Mouse (Mus musculus) heart, adult 2 months (tissue): Measurements from ENCODE around the gene Gper1. TPM values are rescaled to one million over a fixed set of nuclear protein-coding genes. Genes with fewer than 3 reads are reported as not detected.
A peak's percentile ranks its signal among the peaks of the same experiment; 100 is the strongest.

ENCODE experiments used
- DNase-seq, 2 experiments: peaks; one replicate each; pipeline ENCODE4 v3.0.0; 2021
- H3K27ac ChIP-seq: fragments of 200-600 bp; 2 replicates; pipeline ENCODE4 v1.8.1; 2022
- H3K27me3 ChIP-seq: fragments of 200-500 bp; 2 replicates; pipeline ENCODE4 v1.6.1; 2012; ENCODE audit warnings: mild to moderate bottlenecking, low read length, inconsistent platforms, mixed read lengths; ENCODE audit not compliant: control insufficient read depth, insufficient read depth
- H3K36me3 ChIP-seq: fragments of 200-500 bp; 2 replicates; pipeline ENCODE4 v1.6.1; 2012; ENCODE audit warnings: low read length, inconsistent platforms; ENCODE audit not compliant: control insufficient read depth, insufficient read depth
- H3K4me1 ChIP-seq: fragments of 200-500 bp; 2 replicates; pipeline ENCODE4 v1.6.1; 2011; ENCODE audit warnings: low read length; ENCODE audit not compliant: control insufficient read depth, insufficient read depth
- H3K4me3 ChIP-seq: fragments of 200-600 bp; 2 replicates; pipeline ENCODE4 v1.8.1; 2022
- H3K79me2 ChIP-seq: fragments of 200-500 bp; replicated peaks from 2 replicates; pipeline ENCODE4 v1.6.1; 2012; ENCODE audit warnings: mild to moderate bottlenecking, inconsistent platforms, low read length, moderate library complexity, mixed read lengths; ENCODE audit not compliant: control insufficient read depth, insufficient read depth
- H3K9ac ChIP-seq: fragments of 200-500 bp; 2 replicates; pipeline ENCODE4 v1.6.1; 2012; ENCODE audit warnings: low read depth, mild to moderate bottlenecking, control low read depth, inconsistent platforms, low read length, mixed read lengths
- CTCF ChIP-seq: fragments of 200-600 bp; IDR thresholded peaks from 2 replicates; pipeline ENCODE4 v1.8.1; 2022; ENCODE audit warnings: antibody characterized with exemption, mild to moderate bottlenecking, moderate library complexity
- EP300 ChIP-seq: fragments of 200-500 bp; IDR thresholded peaks from 2 replicates; pipeline ENCODE4 v1.6.1; 2011; ENCODE audit warnings: low read depth, low read length, control low read depth; ENCODE audit not compliant: insufficient read depth
- POLR2A ChIP-seq: fragments of 200-500 bp; IDR thresholded peaks from 2 replicates; pipeline ENCODE4 v1.6.1; 2011; ENCODE audit warnings: mild to moderate bottlenecking, low read depth, low read length, control low read depth; ENCODE audit not compliant: insufficient read depth
- WGBS: fragments of 180-500 bp; shearing (Covaris S2); methylation state at CpG from one replicate; pipeline ENCODE4 v1.1.7; 2018; 5-methylcytosine and 5-hydroxymethylcytosine counted together
- intact Hi-C: fragments of 180-260 bp; cut with DNase I; formaldehyde crosslinking; loops from one replicate; pipeline ENCODE4 v1.15.1; 2025
- long read RNA-seq: library from polyadenylated mRNA; stranded (forward); transcript quantifications from one replicate; pipeline ENCODE4 v2.0.0, GENCODE M21; 2021
- polyA plus RNA-seq: library from polyadenylated mRNA; depleted of rRNA; stranded (reverse); fragments of >200 nt; gene quantifications from 2 replicates; pipeline ENCODE4 v1.2.3, GENCODE M21; 2012; rRNA removed
- total RNA-seq, 2 experiments: library from RNA; stranded (reverse); gene quantifications; 2 replicates each; pipeline ENCODE4 v1.2.3; 2021

The Gper1 gene
- 1 to 10 TPM; 1.4 to 1.5 TPM for total RNA-seq
- polyA plus RNA-seq: 2.0 and 4.9 TPM in 2 replicates
- long read RNA-seq, partial matches to known transcripts: 0 of 4 reads
- long read RNA-seq, other reads (novel, unspliced or antisense): 0 of 4 reads

- TF ChIP-seq CTCF: no peak
- peak within 1 kb of the TSS; percentile 41 for H3K27ac ChIP-seq
Measured at GRCm38 (mm10) chr5:139423026-139423865, at the start of gene Gper1. Gper1 (plus strand) TSS chr5:139423151.

GRCm38 (mm10) chr5:139373889-139374444, 49.0 kb upstream of the Gper1 start:
- DNase-seq: no peak
- H3K27me3 ChIP-seq: no peaks in the 10 kb centered on the region
- H3K4me3 ChIP-seq: no peak overlapping the region
- peaks cover 26% of the 10 kb centered on the region for H3K4me1 ChIP-seq
- no peaks in the 10 kb centered on the region for H3K36me3 ChIP-seq
- TF ChIP-seq CTCF (no peak), POLR2A (no peak), EP300 (no peak)
- WGBS: 77% methylated on average over 6 of the region's 6 CpGs
- no peak overlapping the region for H3K27ac ChIP-seq
- H3K79me2 ChIP-seq: no peaks in the 10 kb centered on the region
- H3K9ac ChIP-seq: no peak overlapping the region
- intact Hi-C loops: no loop called here

More at GRCm38 (mm10) chr5:139423026-139423865, at the start of gene Gper1:
- DNase-seq: no peak
- H3K9ac ChIP-seq: peak within 1 kb of the TSS; percentile 28
- peaks cover 3% of the 10 kb centered on the region for H3K4me1 ChIP-seq
- peak within 1 kb of the TSS; percentile 18 for H3K4me3 ChIP-seq
- no peaks in the 10 kb centered on the region for H3K79me2 ChIP-seq
- 50% methylated on average over 21 of the region's 21 CpGs for WGBS
- no peaks in the 10 kb centered on the region for H3K36me3 ChIP-seq
- intact Hi-C loops: no loop called here
- no peaks in the 10 kb centered on the region for H3K27me3 ChIP-seq

GRCm38 (mm10) chr5:139374841-139375240, 48.1 kb upstream of the Gper1 start:
- 90% methylated on average over 2 of the region's 2 CpGs for WGBS
- TF ChIP-seq POLR2A (no peak), CTCF (no peak), EP300 (no peak)
- Histone ChIP-seq H3K4me3 (no peak overlapping the region), H3K27ac (no peak overlapping the region), H3K79me2 (no peaks in the 10 kb centered on the region), H3K4me1 (peaks cover 33% of the 10 kb centered on the region), H3K27me3 (no peaks in the 10 kb centered on the region), H3K36me3 (no peaks in the 10 kb centered on the region), H3K9ac (no peak overlapping the region)
- intact Hi-C loops: no loop called here
- no peak for DNase-seq

- peak within 1 kb of the TSS; percentile 27 for H3K4me3 ChIP-seq
- H3K4me1 ChIP-seq: peaks cover 36% of the 10 kb centered on the region
- WGBS: 7% methylated on average over 18 of the region's 18 CpGs
- intact Hi-C loops: no loop called here
- no peaks in the 10 kb centered on the region for H3K79me2 ChIP-seq
- DNase-seq: peak; percentile 81 to 85
- TF ChIP-seq EP300 (peak; percentile 87; the same call in 1 of the 2 replicates), CTCF (no peak), POLR2A (peak; percentile 67)
- H3K36me3 ChIP-seq: no peaks in the 10 kb centered on the region; the same call in 1 of the 2 replicates
- H3K27me3 ChIP-seq: no peaks in the 10 kb centered on the region
- H3K27ac ChIP-seq: peak within 1 kb of the TSS; percentile 98
- peak within 1 kb of the TSS; percentile 47 for H3K9ac ChIP-seq
Measured at GRCm38 (mm10) chr5:139377468-139378270, 45.3 kb upstream of the Gper1 start, which contains the start of gene Gpr146. Gpr146 (plus strand) TSS chr5:139377697.

- Histone ChIP-seq H3K36me3 (no peaks in the 10 kb centered on the region; the same call in 1 of the 2 replicates), H3K27ac (peak overlapping the region; percentile 98), H3K4me1 (peaks cover 39% of the 10 kb centered on the region), H3K9ac (no peak overlapping the region), H3K79me2 (no peaks in the 10 kb centered on the region), H3K4me3 (no peak overlapping the region), H3K27me3 (no peaks in the 10 kb centered on the region)
- intact Hi-C loops: no loop called here
- no peak for DNase-seq
- 54% methylated on average over 7 of the region's 7 CpGs for WGBS
- TF ChIP-seq EP300 (no peak), CTCF (no peak), POLR2A (no peak)
Measured at GRCm38 (mm10) chr5:139378271-139378556, 44.7 kb upstream of the Gper1 start.
